In the genomic region with DNA sequence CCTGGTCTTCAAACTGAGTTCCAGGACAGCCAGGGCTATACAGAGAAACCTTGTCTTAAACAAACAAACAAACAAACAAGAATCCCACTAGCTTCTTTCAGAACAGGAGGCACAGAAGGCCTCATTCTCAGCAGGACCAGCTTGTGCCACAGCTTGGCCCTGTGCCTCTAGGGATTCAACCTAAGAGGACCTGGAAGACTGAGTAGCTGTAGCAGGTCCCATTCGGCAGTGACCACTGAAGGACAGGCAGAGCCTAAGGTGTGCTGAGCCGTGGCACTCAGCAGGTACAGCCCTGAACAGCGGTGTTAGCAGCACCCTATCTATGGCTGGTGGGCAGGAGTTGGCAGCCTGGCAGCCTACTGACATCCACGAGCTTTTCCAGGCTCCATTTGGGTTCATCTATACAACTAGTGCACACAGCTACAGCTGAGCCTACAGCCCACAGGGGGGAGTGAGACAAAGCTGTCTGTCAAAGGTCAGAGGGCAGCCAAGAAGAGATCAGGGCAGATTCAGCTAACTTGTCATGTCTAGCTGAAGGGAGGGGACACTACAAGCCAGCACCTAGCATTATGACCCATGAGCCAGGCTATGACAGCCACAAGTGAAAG, we compare ENCODE assay signal across 23 mouse cellular contexts. TPM values are rescaled to one million over a fixed set of nuclear protein-coding genes. Genes with fewer than 3 reads are reported as not detected.
DNase-seq lines count a peak whose midpoint lies in the region; ATAC-seq and TF ChIP-seq lines count a peak whose summit lies in the region.
"Had no signal": no experiment of that assay in that cellular context is flagged by ENCODE, and none has a peak within 500 bp of the region (broad histone marks: within the 10 kb centered on the region; RNA-seq: fewer than 3 reads in every experiment).

No protein-coding gene starts in this region.

- H3K9ac ChIP-seq in midbrain, embryonic 11.5 days (ENCODE audit: low read length), result no peak overlapping the region
- no peak overlapping the region for H3K9ac ChIP-seq in midbrain, embryonic 15.5 days
- H3K9ac ChIP-seq in liver, postnatal 0 days (replicated peaks), result no peak overlapping the region
- H3K9ac ChIP-seq: forebrain, embryonic 13.5 days; heart, embryonic 13.5 days; hindbrain, embryonic 14.5 days had no signal

- no peaks in the 10 kb centered on the region for H3K27me3 ChIP-seq in midbrain, embryonic 11.5 days (ENCODE audit: control insufficient read depth, insufficient read depth, low read length)
- no peaks in the 10 kb centered on the region for H3K27me3 ChIP-seq in midbrain, embryonic 15.5 days (replicated peaks)
- H3K27me3 ChIP-seq in liver, postnatal 0 days (ENCODE audit: insufficient read depth, low read length), result no peaks in the 10 kb centered on the region
- H3K27me3 ChIP-seq: forebrain, embryonic 13.5 days; heart, embryonic 13.5 days had no signal

- TF ChIP-seq EP300 in liver, postnatal 0 days (IDR thresholded peaks at IDR 0.05; ENCODE audit: low read depth), result no peak

- no peaks in the 10 kb centered on the region for H3K9me3 ChIP-seq in midbrain, embryonic 11.5 days (ENCODE audit: control insufficient read depth, low read length)
- H3K9me3 ChIP-seq in midbrain, embryonic 15.5 days, result no peaks in the 10 kb centered on the region
- H3K9me3 ChIP-seq in liver, postnatal 0 days (ENCODE audit: low read length), result no peaks in the 10 kb centered on the region
- H3K9me3 ChIP-seq: forebrain, embryonic 10.5 days; forebrain, embryonic 13.5 days; heart, embryonic 10.5 days; heart, embryonic 13.5 days had no signal

- no peaks in the 10 kb centered on the region for H3K4me1 ChIP-seq in midbrain, embryonic 11.5 days (ENCODE audit: control insufficient read depth, insufficient read depth, low read length)
- H3K4me1 ChIP-seq in midbrain, embryonic 15.5 days, result no peaks in the 10 kb centered on the region
- H3K4me1 ChIP-seq in liver, postnatal 0 days (ENCODE audit: insufficient read depth), result peaks cover 9% of the 10 kb centered on the region; the same call in 1 of the 2 replicates
- H3K4me1 ChIP-seq: forebrain, embryonic 10.5 days; forebrain, embryonic 13.5 days had no signal

- H3K4me2 ChIP-seq in midbrain, embryonic 11.5 days, result no peak overlapping the region
- H3K4me2 ChIP-seq in midbrain, embryonic 15.5 days, result no peak overlapping the region
- H3K4me2 ChIP-seq in liver, postnatal 0 days (ENCODE audit: low read depth, low read length), result no peak overlapping the region
- H3K4me2 ChIP-seq: forebrain, embryonic 13.5 days; heart, embryonic 13.5 days; hindbrain, embryonic 14.5 days had no signal

- peak; percentile 48 to 50 for DNase-seq in cerebellum, adult 18-20 months
- peak; percentile 26 for DNase-seq in midbrain, embryonic 11.5 days (ENCODE audit: low spot score, missing footprints)
- DNase-seq in cerebellum, adult 9-11 months, result peak; percentile 63
- DNase-seq in liver, postnatal 0 days, result no peak
- DNase-seq: adrenal gland, adult 2 months; adrenal gland, postnatal 14 days; gastrocnemius, postnatal 14 days; heart, adult 18-20 months; heart, postnatal 14 days; heart, postnatal 4 days; kidney, adult 18-20 months had no signal

- no peak for TF ChIP-seq CTCF in liver, postnatal 0 days (IDR thresholded peaks at IDR 0.05; ENCODE audit: low read depth)

- 90% methylated on average over 4 of the region's 4 CpGs for WGBS in midbrain, embryonic 11.5 days
- 94% methylated on average over 4 of the region's 4 CpGs for WGBS in midbrain, embryonic 15.5 days
- WGBS in liver, postnatal 0 days (ENCODE audit: insufficient replicate concordance), result 81% methylated on average over 4 of the region's 4 CpGs

- no peak for ATAC-seq in cerebellum, adult (ENCODE audit: insufficient number of reproducible peaks, low FRiP score, low TSS enrichment)
- no peak for ATAC-seq in midbrain, embryonic 11.5 days (ENCODE audit: low FRiP score)
- no peak for ATAC-seq in midbrain, embryonic 15.5 days (replicated peaks)
- ATAC-seq in liver, postnatal 0 days, result no peak
- ATAC-seq: CD4-positive, CD25-positive, alpha-beta regulatory T cell, adult 4 months; forebrain, embryonic 13.5 days; forebrain, embryonic 16.5 days; hindbrain, postnatal 0 days; inflammation-experienced regulatory T-cells, adult 6 months; intestine, embryonic 16.5 days had no signal

- H3K4me3 ChIP-seq in midbrain, embryonic 11.5 days (ENCODE audit: low read depth, low read length), result no peak overlapping the region
- H3K4me3 ChIP-seq in midbrain, embryonic 15.5 days, result no peak overlapping the region
- no peak overlapping the region for H3K4me3 ChIP-seq in liver, postnatal 0 days (ENCODE audit: low read depth, low read length)
- H3K4me3 ChIP-seq: forebrain, embryonic 10.5 days; forebrain, embryonic 13.5 days; heart, embryonic 10.5 days; heart, embryonic 13.5 days had no signal

- no peak overlapping the region for H3K27ac ChIP-seq in midbrain, embryonic 11.5 days (ENCODE audit: low read depth, low read length)
- no peak overlapping the region for H3K27ac ChIP-seq in midbrain, embryonic 15.5 days
- H3K27ac ChIP-seq in liver, postnatal 0 days (ENCODE audit: low read depth), result no peak overlapping the region
- H3K27ac ChIP-seq: forebrain, embryonic 10.5 days; forebrain, embryonic 13.5 days; heart, embryonic 10.5 days; heart, embryonic 13.5 days; hindbrain, embryonic 14.5 days; hindbrain, postnatal 0 days had no signal

- H3K36me3 ChIP-seq in midbrain, embryonic 11.5 days (ENCODE audit: control insufficient read depth, insufficient read depth, low read length), result peaks cover 5% of the 10 kb centered on the region; the same call in 1 of the 2 replicates
- H3K36me3 ChIP-seq in midbrain, embryonic 15.5 days (replicated peaks), result peaks cover 35% of the 10 kb centered on the region; the same call in 1 of the 2 replicates
- peaks cover 48% of the 10 kb centered on the region for H3K36me3 ChIP-seq in liver, postnatal 0 days (replicated peaks; ENCODE audit: insufficient read depth, low read length)

RNA-seq across cellular contexts. Expression of a gene that starts 8.0 kb away (rescaled TPM):
- polyA plus RNA-seq in midbrain, embryonic 11.5 days (2014; fragmentation: Nextera tagmentation; extraction: Ambion mirVana), result 4.8 and 5.4 TPM in 2 replicates
- 11.2 and 11.5 TPM in 2 replicates for polyA plus RNA-seq in midbrain, embryonic 15.5 days (2015; fragmentation: Nextera tagmentation; extraction: Ambion mirVana)
- polyA plus RNA-seq in liver, postnatal 0 days (2015; fragmentation: Nextera tagmentation; extraction: Ambion mirVana), result 3.3 and 3.5 TPM in 2 replicates

RNA-seq across cellular contexts. Expression of a gene that starts 35.1 kb away (rescaled TPM):
- 41.1 and 46.5 TPM in 2 replicates for polyA plus RNA-seq in midbrain, embryonic 11.5 days (2014; fragmentation: Nextera tagmentation; extraction: Ambion mirVana)
- 30.1 and 34.7 TPM in 2 replicates for polyA plus RNA-seq in midbrain, embryonic 15.5 days (2015; fragmentation: Nextera tagmentation; extraction: Ambion mirVana)
- 6.4 and 7.3 TPM in 2 replicates for polyA plus RNA-seq in liver, postnatal 0 days (2015; fragmentation: Nextera tagmentation; extraction: Ambion mirVana)
